Mouse (Mus musculus) neural tube, embryonic 11.5 days (tissue): ENCODE measurements at regions not wholly inside any gene's neighbourhood (a gene's known extent, or its start where the extent isn't known, plus 50 kb on each side); places are given as distances from the start of the nearest gene placed in this dataset.
A peak's percentile ranks its signal among the peaks of the same experiment; 100 is the strongest.

Source experiments
- ATAC-seq: fragments of 200-750 bp; cut with Nextera tagmentation; 2 replicates; pipeline ENCODE4 v1.8.0; 2017; ENCODE audit warnings: moderate number of reproducible peaks, mild to moderate bottlenecking, moderate TSS enrichment, moderate library complexity; ENCODE audit not compliant: insufficient read depth, low FRiP score, low TSS enrichment
- DNase-seq: peaks from one replicate; pipeline ENCODE4 v3.0.0-alpha.2; 2015; ENCODE audit warnings: low spot score
- H3K27ac ChIP-seq: fragments of 300-500 bp; sonication (generic); 2 replicates; pipeline ENCODE4 v1.5.1; 2014; ENCODE audit warnings: low read depth, mild to moderate bottlenecking, low read length
- H3K27me3 ChIP-seq: fragments of 300-500 bp; sonication (generic); 2 replicates; pipeline ENCODE4 v1.6.1; 2014; ENCODE audit warnings: mild to moderate bottlenecking, low read length, mixed read lengths; ENCODE audit not compliant: control insufficient read depth, insufficient read depth
- H3K36me3 ChIP-seq: fragments of 300-500 bp; sonication (generic); 2 replicates; pipeline ENCODE4 v1.6.1; 2014; ENCODE audit warnings: mild to moderate bottlenecking, low read length, moderate library complexity, mixed read lengths; ENCODE audit not compliant: control insufficient read depth, insufficient read depth
- H3K4me1 ChIP-seq: fragments of 300-500 bp; sonication (generic); 2 replicates; pipeline ENCODE4 v1.6.1; 2014; ENCODE audit warnings: low read length, mixed read lengths; ENCODE audit not compliant: control insufficient read depth, insufficient read depth
- H3K4me2 ChIP-seq: fragments of 300-500 bp; sonication (generic); 2 replicates; pipeline ENCODE4 v1.6.1; 2014; ENCODE audit warnings: low read depth, mild to moderate bottlenecking, moderate library complexity
- H3K4me3 ChIP-seq: fragments of 300-500 bp; sonication (generic); 2 replicates; pipeline ENCODE4 v1.5.1; 2014; ENCODE audit warnings: low read depth, low read length
- H3K9ac ChIP-seq: fragments of 300-500 bp; sonication (generic); 2 replicates; pipeline ENCODE4 v1.6.1; 2014; ENCODE audit warnings: mild to moderate bottlenecking, low read length
- H3K9me3 ChIP-seq: fragments of 300-500 bp; sonication (generic); 2 replicates; pipeline ENCODE4 v1.6.1; 2016; ENCODE audit warnings: low read length; ENCODE audit not compliant: control insufficient read depth
- WGBS: fragments of 180-500 bp; shearing (Covaris S2); extraction: QIAGEN DNeasy Blood & Tissue Kit; methylation state at CpG from one replicate; pipeline ENCODE4 v1.1.7; 2014; 5-methylcytosine and 5-hydroxymethylcytosine counted together

GRCm38 (mm10) chr8:103407631-103408030, 622.2 kb upstream of the Cdh11 start:
- H3K4me1 ChIP-seq = no peaks in the 10 kb centered on the region
- no peak overlapping the region for H3K9ac ChIP-seq
- no peak overlapping the region for H3K4me2 ChIP-seq
- H3K9me3 ChIP-seq = no peaks in the 10 kb centered on the region
- ATAC-seq = no peak
- WGBS = 57% methylated on average over 5 of the region's 5 CpGs
- DNase-seq = no peak
- no peaks in the 10 kb centered on the region for H3K27me3 ChIP-seq
- H3K4me3 ChIP-seq = no peak overlapping the region
- H3K27ac ChIP-seq = no peak overlapping the region
- no peaks in the 10 kb centered on the region for H3K36me3 ChIP-seq

- WGBS = 61% methylated on average over 3 of the region's 3 CpGs
- DNase-seq (no peak), ATAC-seq (no peak)
These were observed 623.0 kb upstream of the Cdh11 start for GRCm38 (mm10) chr8:103408411-103408810.

GRCm38 (mm10) chr8:103409121-103409551, 623.7 kb upstream of the Cdh11 start:
- DNase-seq = peak; percentile 49
- no peak; the same call in 1 of the 2 replicates for ATAC-seq
- Histone ChIP-seq H3K4me3 (no peak overlapping the region), H3K27ac (no peak overlapping the region), H3K36me3 (no peaks in the 10 kb centered on the region), H3K9me3 (no peaks in the 10 kb centered on the region), H3K27me3 (no peaks in the 10 kb centered on the region), H3K4me2 (no peak overlapping the region), H3K4me1 (no peaks in the 10 kb centered on the region), H3K9ac (no peak overlapping the region)
- 59% methylated on average over 2 of the region's 2 CpGs for WGBS

More at GRCm38 (mm10) chr8:103408411-103408810, 623.0 kb upstream of the Cdh11 start:
- H3K9me3 ChIP-seq = no peaks in the 10 kb centered on the region
- no peaks in the 10 kb centered on the region for H3K27me3 ChIP-seq
- H3K4me1 ChIP-seq = no peaks in the 10 kb centered on the region
- no peak overlapping the region for H3K4me3 ChIP-seq
- H3K27ac ChIP-seq = no peak overlapping the region
- no peak overlapping the region for H3K4me2 ChIP-seq
- no peaks in the 10 kb centered on the region for H3K36me3 ChIP-seq
- H3K9ac ChIP-seq = no peak overlapping the region

GRCm38 (mm10) chr8:103412731-103413130, 627.3 kb upstream of the Cdh11 start:
- no peaks in the 10 kb centered on the region for H3K27me3 ChIP-seq
- H3K27ac ChIP-seq = no peak overlapping the region
- DNase-seq = no peak
- H3K9ac ChIP-seq = no peak overlapping the region
- 66% methylated on average over 7 of the region's 7 CpGs for WGBS
- H3K4me2 ChIP-seq = no peak overlapping the region
- no peaks in the 10 kb centered on the region for H3K9me3 ChIP-seq
- no peak overlapping the region for H3K4me3 ChIP-seq
- no peaks in the 10 kb centered on the region for H3K4me1 ChIP-seq
- H3K36me3 ChIP-seq = no peaks in the 10 kb centered on the region
- ATAC-seq = no peak

GRCm38 (mm10) chr8:103413589-103414575, 628.4 kb upstream of the Cdh11 start:
- no peaks in the 10 kb centered on the region for H3K9me3 ChIP-seq
- no peak for DNase-seq

GRCm38 (mm10) chr8:103422313-103422973, 637.0 kb upstream of the Cdh11 start:
- no peak overlapping the region for H3K27ac ChIP-seq
- no peak overlapping the region for H3K9ac ChIP-seq
- no peak overlapping the region for H3K4me3 ChIP-seq
- ATAC-seq (no peak), DNase-seq (no peak)
- no peaks in the 10 kb centered on the region for H3K27me3 ChIP-seq
- 92% methylated on average over 2 of the region's 2 CpGs for WGBS
- H3K4me1 ChIP-seq = no peaks in the 10 kb centered on the region
- no peaks in the 10 kb centered on the region for H3K36me3 ChIP-seq
- H3K9me3 ChIP-seq = no peaks in the 10 kb centered on the region
- H3K4me2 ChIP-seq = no peak overlapping the region

More at GRCm38 (mm10) chr8:103413589-103414575, 628.4 kb upstream of the Cdh11 start:
- WGBS = 71% methylated on average over 11 of the region's 11 CpGs
- Histone ChIP-seq H3K9ac (no peak overlapping the region), H3K27ac (no peak overlapping the region), H3K4me2 (no peak overlapping the region), H3K4me3 (no peak overlapping the region), H3K36me3 (no peaks in the 10 kb centered on the region), H3K4me1 (no peaks in the 10 kb centered on the region), H3K27me3 (no peaks in the 10 kb centered on the region)
- no peak for ATAC-seq

- no peaks in the 10 kb centered on the region for H3K27me3 ChIP-seq
- no peaks in the 10 kb centered on the region for H3K36me3 ChIP-seq
- no peak overlapping the region for H3K4me3 ChIP-seq
- no peak for ATAC-seq
- no peaks in the 10 kb centered on the region for H3K4me1 ChIP-seq
- WGBS = 78% methylated on average over 1 of the region's 1 CpGs
- no peak for DNase-seq
- no peak overlapping the region for H3K27ac ChIP-seq
- no peak overlapping the region for H3K9ac ChIP-seq
- no peaks in the 10 kb centered on the region for H3K9me3 ChIP-seq
- no peak overlapping the region for H3K4me2 ChIP-seq
These were observed 640.5 kb upstream of the Cdh11 start for GRCm38 (mm10) chr8:103425967-103426366.

- no peaks in the 10 kb centered on the region for H3K9me3 ChIP-seq
- 92% methylated on average over 3 of the region's 3 CpGs for WGBS
These were observed 645.5 kb upstream of the Cdh11 start for GRCm38 (mm10) chr8:103430874-103431492.

More at GRCm38 (mm10) chr8:103430874-103431492, 645.5 kb upstream of the Cdh11 start:
- ATAC-seq = no peak
- Histone ChIP-seq H3K9ac (no peak overlapping the region), H3K36me3 (no peaks in the 10 kb centered on the region), H3K27ac (no peak overlapping the region), H3K4me3 (no peak overlapping the region), H3K4me1 (no peaks in the 10 kb centered on the region), H3K27me3 (no peaks in the 10 kb centered on the region), H3K4me2 (no peak overlapping the region)
- no peak for DNase-seq
